Mouse (Mus musculus) testis, adult 2 months (tissue): ENCODE measurements around the gene Ss18l2.

Experiments used
- CTCF ChIP-seq: fragments of 200-500 bp; IDR thresholded peaks from 2 replicates; pipeline ENCODE4 v1.5.1; 2012; ENCODE audit warnings: low read depth, mild to moderate bottlenecking, inconsistent platforms, low read length, moderate library complexity; ENCODE audit not compliant: control insufficient read depth, insufficient read depth, insufficient replicate concordance
- POLR2A ChIP-seq: fragments of 200-500 bp; IDR thresholded peaks from 2 replicates; pipeline ENCODE4 v1.6.1; 2012; ENCODE audit warnings: low read depth, mild to moderate bottlenecking, inconsistent platforms, low read length, moderate library complexity; ENCODE audit not compliant: control insufficient read depth

- TF ChIP-seq CTCF (no peak), POLR2A (no peak)
These were observed 32.7 kb upstream of the Ss18l2 start for GRCm38 (mm10) chr9:121677476-121677875.
